Mouse (Mus musculus): ENCODE data around the gene Ncf1. TPM values are rescaled to one million over a fixed set of nuclear protein-coding genes. Genes with fewer than 3 reads are reported as not detected.

Gene Ncf1
- polyA plus RNA-seq, 1 experiment from 2014 or later, result 1.7 TPM

- no peak overlapping the region for H3K4me3 ChIP-seq
- no peaks in the 10 kb centered on the region for H3K27me3 ChIP-seq (ENCODE audit: low read depth, poor library complexity, severe bottlenecking)
- H3K4me1 ChIP-seq, result no peaks in the 10 kb centered on the region
- peaks cover 99% of the 10 kb centered on the region for H3K36me3 ChIP-seq
- no peak for DNase-seq (ENCODE audit: low spot score)
- 84% methylated on average over 4 of the region's 4 CpGs for WGBS
- no peak overlapping the region for H3K27ac ChIP-seq
- H3K9me3 ChIP-seq (replicated peaks), result no peaks in the 10 kb centered on the region
Observed at GRCm38 (mm10) chr5:134258395-134258794, 29.0 kb upstream of the Ncf1 start.

- Histone ChIP-seq H3K27ac (no peak overlapping the region), H3K27me3 (ENCODE audit: low read depth, poor library complexity, severe bottlenecking) (no peaks in the 10 kb centered on the region), H3K4me1 (no peaks in the 10 kb centered on the region), H3K4me3 (no peak overlapping the region), H3K9me3 (replicated peaks) (no peaks in the 10 kb centered on the region), H3K36me3 (peaks cover 99% of the 10 kb centered on the region)
- WGBS, result 94% methylated on average over 13 of the region's 13 CpGs
- no peak for DNase-seq (ENCODE audit: low spot score)
Observed at GRCm38 (mm10) chr5:134257349-134258031, 28.1 kb upstream of the Ncf1 start.

GRCm38 (mm10) chr5:134255294-134255693 is 25.9 kb upstream of the Ncf1 start:
- H3K4me3 ChIP-seq, result no peak overlapping the region
- peaks cover 98% of the 10 kb centered on the region for H3K36me3 ChIP-seq
- WGBS, result 96% methylated on average over 10 of the region's 10 CpGs
- H3K27ac ChIP-seq, result no peak overlapping the region
- no peaks in the 10 kb centered on the region for H3K4me1 ChIP-seq
- no peak for DNase-seq (ENCODE audit: low spot score)
- no peaks in the 10 kb centered on the region for H3K27me3 ChIP-seq (ENCODE audit: low read depth, poor library complexity, severe bottlenecking)
- no peaks in the 10 kb centered on the region for H3K9me3 ChIP-seq (replicated peaks)

GRCm38 (mm10) chr5:134253806-134254205 is 24.4 kb upstream of the Ncf1 start:
- Histone ChIP-seq H3K36me3 (peaks cover 97% of the 10 kb centered on the region), H3K27me3 (ENCODE audit: low read depth, poor library complexity, severe bottlenecking) (no peaks in the 10 kb centered on the region), H3K9me3 (replicated peaks) (no peaks in the 10 kb centered on the region), H3K27ac (no peak overlapping the region), H3K4me1 (no peaks in the 10 kb centered on the region), H3K4me3 (no peak overlapping the region)
- no peak for DNase-seq (ENCODE audit: low spot score)
- WGBS, result 77% methylated on average over 3 of the region's 3 CpGs

- no peak for DNase-seq (ENCODE audit: low spot score)
- Histone ChIP-seq H3K9me3 (replicated peaks) (no peaks in the 10 kb centered on the region), H3K36me3 (peaks cover 98% of the 10 kb centered on the region), H3K27ac (no peak overlapping the region), H3K4me3 (no peak overlapping the region), H3K27me3 (ENCODE audit: low read depth, poor library complexity, severe bottlenecking) (no peaks in the 10 kb centered on the region), H3K4me1 (no peaks in the 10 kb centered on the region)
- WGBS, result 96% methylated on average over 4 of the region's 4 CpGs
Observed at GRCm38 (mm10) chr5:134251083-134251482, 21.7 kb upstream of the Ncf1 start.

- WGBS, result 96% methylated on average over 3 of the region's 3 CpGs
- Histone ChIP-seq H3K4me1 (no peaks in the 10 kb centered on the region), H3K36me3 (peaks cover 98% of the 10 kb centered on the region), H3K4me3 (no peak overlapping the region), H3K9me3 (replicated peaks) (no peaks in the 10 kb centered on the region), H3K27ac (no peak overlapping the region), H3K27me3 (ENCODE audit: low read depth, poor library complexity, severe bottlenecking) (no peaks in the 10 kb centered on the region)
- no peak for DNase-seq (ENCODE audit: low spot score)
Observed at GRCm38 (mm10) chr5:134250601-134251000, 21.2 kb upstream of the Ncf1 start.

GRCm38 (mm10) chr5:134249245-134249649 is 19.8 kb upstream of the Ncf1 start:
- H3K4me1 ChIP-seq, result no peaks in the 10 kb centered on the region
- no peak overlapping the region for H3K27ac ChIP-seq
- H3K36me3 ChIP-seq, result peaks cover 98% of the 10 kb centered on the region
- H3K9me3 ChIP-seq (replicated peaks), result no peaks in the 10 kb centered on the region
- no peak overlapping the region for H3K4me3 ChIP-seq
- DNase-seq (ENCODE audit: low spot score), result no peak
- 96% methylated on average over 8 of the region's 8 CpGs for WGBS
- no peaks in the 10 kb centered on the region for H3K27me3 ChIP-seq (ENCODE audit: low read depth, poor library complexity, severe bottlenecking)

- Histone ChIP-seq H3K27me3 (ENCODE audit: low read depth, poor library complexity, severe bottlenecking) (no peaks in the 10 kb centered on the region), H3K27ac (no peak overlapping the region), H3K4me3 (no peak overlapping the region), H3K4me1 (no peaks in the 10 kb centered on the region), H3K9me3 (replicated peaks) (no peaks in the 10 kb centered on the region), H3K36me3 (peaks cover 98% of the 10 kb centered on the region)
- no peak for DNase-seq (ENCODE audit: low spot score)
- 94% methylated on average over 14 of the region's 14 CpGs for WGBS
Observed at GRCm38 (mm10) chr5:134248608-134249244, 19.3 kb upstream of the Ncf1 start.

- no peak for DNase-seq (ENCODE audit: low spot score)
- Histone ChIP-seq H3K4me1 (no peaks in the 10 kb centered on the region), H3K4me3 (no peak overlapping the region), H3K36me3 (peaks cover 98% of the 10 kb centered on the region), H3K27me3 (ENCODE audit: low read depth, poor library complexity, severe bottlenecking) (no peaks in the 10 kb centered on the region), H3K27ac (no peak overlapping the region), H3K9me3 (replicated peaks) (no peaks in the 10 kb centered on the region)
- 95% methylated on average over 5 of the region's 5 CpGs for WGBS
Observed at GRCm38 (mm10) chr5:134246146-134246545, 16.7 kb upstream of the Ncf1 start.

GRCm38 (mm10) chr5:134244890-134245289 is 15.5 kb upstream of the Ncf1 start:
- no peaks in the 10 kb centered on the region for H3K4me1 ChIP-seq
- DNase-seq (ENCODE audit: low spot score), result no peak
- no peak overlapping the region for H3K27ac ChIP-seq
- WGBS, result 93% methylated on average over 5 of the region's 5 CpGs
- H3K36me3 ChIP-seq, result peaks cover 100% of the 10 kb centered on the region
- no peaks in the 10 kb centered on the region for H3K9me3 ChIP-seq (replicated peaks)
- no peaks in the 10 kb centered on the region for H3K27me3 ChIP-seq (ENCODE audit: low read depth, poor library complexity, severe bottlenecking)
- no peak overlapping the region for H3K4me3 ChIP-seq

GRCm38 (mm10) chr5:134243661-134244436 is 14.4 kb upstream of the Ncf1 start:
- no peak overlapping the region for H3K27ac ChIP-seq
- 95% methylated on average over 26 of the region's 26 CpGs for WGBS

GRCm38 (mm10) chr5:134241831-134242230 is 12.4 kb upstream of the Ncf1 start:
- Histone ChIP-seq H3K4me3 (no peak overlapping the region), H3K9me3 (replicated peaks) (no peaks in the 10 kb centered on the region), H3K27ac (no peak overlapping the region), H3K4me1 (no peaks in the 10 kb centered on the region), H3K36me3 (peaks cover 100% of the 10 kb centered on the region), H3K27me3 (ENCODE audit: low read depth, poor library complexity, severe bottlenecking) (no peaks in the 10 kb centered on the region)
- 80% methylated on average over 5 of the region's 5 CpGs for WGBS
- DNase-seq (ENCODE audit: low spot score), result no peak

More at GRCm38 (mm10) chr5:134243661-134244436, 14.4 kb upstream of the Ncf1 start:
- Histone ChIP-seq H3K4me1 (no peaks in the 10 kb centered on the region), H3K27me3 (ENCODE audit: low read depth, poor library complexity, severe bottlenecking) (no peaks in the 10 kb centered on the region), H3K4me3 (no peak overlapping the region), H3K36me3 (peaks cover 100% of the 10 kb centered on the region), H3K9me3 (replicated peaks) (no peaks in the 10 kb centered on the region)
- DNase-seq (ENCODE audit: low spot score), result no peak

Data from limb, embryonic 10.5 days (tissue).